Mouse (Mus musculus): ENCODE measurements at regions not wholly inside any gene's neighbourhood (a gene's known extent, or its start where the extent isn't known, plus 50 kb on each side); places are given as distances from the start of the nearest gene placed in this dataset.

DNA sequence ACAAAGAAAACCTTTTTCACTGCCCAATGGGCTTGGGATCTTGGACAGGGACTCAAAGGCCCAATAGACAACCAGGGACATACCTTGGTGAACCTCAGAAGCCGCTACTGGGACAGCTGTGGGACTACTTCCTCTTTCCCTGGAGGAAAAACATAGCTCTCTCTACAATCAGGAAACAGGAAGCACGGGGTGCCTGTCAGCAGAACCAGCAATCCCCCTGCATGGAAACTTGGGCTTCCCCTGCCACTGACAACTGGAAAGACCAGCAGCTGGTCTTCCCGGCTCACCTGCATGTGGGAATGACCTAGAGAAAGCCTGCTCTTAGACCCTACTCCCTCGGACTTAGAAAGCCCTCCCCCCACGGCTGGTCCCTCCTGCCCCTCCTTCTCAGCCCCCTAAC, 70.7 kb downstream of the Ier5 start:
- Histone ChIP-seq H3K36me3 (replicated peaks; ENCODE audit: control insufficient read depth, insufficient read depth, low read depth, low read length) (no peaks in the 10 kb centered on the region), H3K9me3 (replicated peaks; ENCODE audit: control insufficient read depth, low read length) (no peaks in the 10 kb centered on the region), H3K9ac (replicated peaks; ENCODE audit: low read length) (no peak overlapping the region), H3K4me1 (ENCODE audit: control insufficient read depth, insufficient read depth, low read length) (peaks cover 5% of the 10 kb centered on the region), H3K4me2 (ENCODE audit: low read depth, low read length) (no peak overlapping the region), H3K27ac (replicated peaks; ENCODE audit: low read depth, low read length) (no peak overlapping the region), H3K27me3 (ENCODE audit: control insufficient read depth, insufficient read depth, low read length) (no peaks in the 10 kb centered on the region), H3K4me3 (ENCODE audit: low read depth, low read length) (no peak overlapping the region)
- 38% methylated on average over 5 of the region's 5 CpGs for WGBS
- ATAC-seq (replicated peaks; ENCODE audit: insufficient number of reproducible peaks, low FRiP score, low TSS enrichment, low read depth) (no peak), DNase-seq (ENCODE audit: low spot score) (no peak)

DNA sequence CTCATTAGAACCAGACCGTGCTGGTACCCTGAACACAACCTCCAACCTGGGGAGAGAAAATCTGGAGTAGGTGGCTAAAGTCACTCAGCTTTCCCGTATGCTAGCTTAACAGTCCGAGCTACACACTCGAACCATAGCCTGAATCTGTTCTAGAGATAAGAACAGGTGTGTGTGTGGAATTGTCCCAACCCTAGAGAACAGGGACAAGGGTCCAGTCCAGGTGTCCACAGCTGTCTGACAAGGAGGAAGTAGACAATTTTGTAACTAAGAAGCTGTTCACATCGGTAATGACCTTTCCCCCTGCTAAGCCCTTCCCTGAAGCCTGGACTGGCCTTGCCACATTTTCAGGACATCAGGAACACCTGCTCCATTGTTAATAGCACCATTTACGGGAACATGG, 71.3 kb downstream of the Ier5 start:
- H3K36me3 ChIP-seq (replicated peaks; ENCODE audit: control insufficient read depth, insufficient read depth, low read depth, low read length): no peaks in the 10 kb centered on the region
- ATAC-seq (replicated peaks; ENCODE audit: insufficient number of reproducible peaks, low FRiP score, low TSS enrichment, low read depth): no peak
- no peak overlapping the region for H3K27ac ChIP-seq (replicated peaks; ENCODE audit: low read depth, low read length)
- H3K4me1 ChIP-seq (ENCODE audit: control insufficient read depth, insufficient read depth, low read length): peaks cover 5% of the 10 kb centered on the region
- H3K9me3 ChIP-seq (replicated peaks; ENCODE audit: control insufficient read depth, low read length): no peaks in the 10 kb centered on the region
- H3K4me2 ChIP-seq (ENCODE audit: low read depth, low read length): no peak overlapping the region
- H3K4me3 ChIP-seq (ENCODE audit: low read depth, low read length): no peak overlapping the region
- DNase-seq (ENCODE audit: low spot score): no peak
- 62% methylated on average over 6 of the region's 6 CpGs for WGBS
- no peaks in the 10 kb centered on the region for H3K27me3 ChIP-seq (ENCODE audit: control insufficient read depth, insufficient read depth, low read length)
- H3K9ac ChIP-seq (replicated peaks; ENCODE audit: low read length): no peak overlapping the region

DNA sequence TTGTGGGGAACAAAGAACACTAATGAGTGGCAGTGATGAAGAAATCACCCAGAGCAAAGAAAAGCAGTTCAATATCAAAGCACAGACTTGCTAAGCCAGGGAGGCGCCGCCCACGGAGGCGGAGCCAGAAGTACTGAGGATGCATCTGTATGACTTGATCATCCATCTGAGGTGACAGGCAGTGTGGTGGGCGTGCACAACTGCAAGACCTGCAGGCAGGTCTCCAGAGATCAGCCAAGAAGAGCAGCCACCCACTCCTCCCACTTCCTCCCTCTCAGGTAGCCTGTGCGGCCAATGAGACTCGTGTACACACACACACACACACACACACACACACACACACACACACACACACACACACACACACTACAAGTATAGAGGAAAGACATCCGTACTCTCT, 71.9 kb downstream of the Ier5 start:
- Histone ChIP-seq H3K27ac (replicated peaks; ENCODE audit: low read depth, low read length) (no peak overlapping the region), H3K4me1 (ENCODE audit: control insufficient read depth, insufficient read depth, low read length) (peaks cover 5% of the 10 kb centered on the region), H3K36me3 (replicated peaks; ENCODE audit: control insufficient read depth, insufficient read depth, low read depth, low read length) (no peaks in the 10 kb centered on the region), H3K4me2 (ENCODE audit: low read depth, low read length) (no peak overlapping the region), H3K9ac (replicated peaks; ENCODE audit: low read length) (no peak overlapping the region), H3K9me3 (replicated peaks; ENCODE audit: control insufficient read depth, low read length) (no peaks in the 10 kb centered on the region), H3K4me3 (ENCODE audit: low read depth, low read length) (no peak overlapping the region), H3K27me3 (ENCODE audit: control insufficient read depth, insufficient read depth, low read length) (no peaks in the 10 kb centered on the region)
- DNase-seq (ENCODE audit: low spot score): peak; percentile 46
- 0 out of 2 replicates have a peak, but pooled peaks have one; percentile 14 for ATAC-seq (replicated peaks; ENCODE audit: insufficient number of reproducible peaks, low FRiP score, low TSS enrichment, low read depth)
- WGBS: 49% methylated on average over 6 of the region's 8 CpGs

- WGBS: 7% methylated on average over 5 of the region's 5 CpGs
- no peaks in the 10 kb centered on the region for H3K36me3 ChIP-seq (replicated peaks; ENCODE audit: control insufficient read depth, insufficient read depth, low read depth, low read length)
- 0 out of 2 replicates have a peak, but pooled peaks have one; percentile 37 for ATAC-seq (replicated peaks; ENCODE audit: insufficient number of reproducible peaks, low FRiP score, low TSS enrichment, low read depth)
- H3K4me3 ChIP-seq (ENCODE audit: low read depth, low read length): no peak overlapping the region
- no peaks in the 10 kb centered on the region for H3K9me3 ChIP-seq (replicated peaks; ENCODE audit: control insufficient read depth, low read length)
- DNase-seq (ENCODE audit: low spot score): peak; percentile 93
- no peak overlapping the region for H3K4me2 ChIP-seq (ENCODE audit: low read depth, low read length)
- H3K4me1 ChIP-seq (ENCODE audit: control insufficient read depth, insufficient read depth, low read length): peaks cover 5% of the 10 kb centered on the region
- H3K27ac ChIP-seq (replicated peaks; ENCODE audit: low read depth, low read length): no peak overlapping the region
- H3K9ac ChIP-seq (replicated peaks; ENCODE audit: low read length): no peak overlapping the region
- H3K27me3 ChIP-seq (ENCODE audit: control insufficient read depth, insufficient read depth, low read length): no peaks in the 10 kb centered on the region
Observed at GRCm38 (mm10) chr1:155025862-155026478, 73.5 kb downstream of the Ier5 start.

GRCm38 (mm10) chr1:155023324-155023723, 76.1 kb downstream of the Ier5 start:
- Histone ChIP-seq H3K9ac (replicated peaks; ENCODE audit: low read length) (no peak overlapping the region), H3K36me3 (replicated peaks; ENCODE audit: control insufficient read depth, insufficient read depth, low read depth, low read length) (no peaks in the 10 kb centered on the region), H3K4me3 (ENCODE audit: low read depth, low read length) (no peak overlapping the region), H3K4me1 (ENCODE audit: control insufficient read depth, insufficient read depth, low read length) (peaks cover 3% of the 10 kb centered on the region), H3K4me2 (ENCODE audit: low read depth, low read length) (no peak overlapping the region), H3K9me3 (replicated peaks; ENCODE audit: control insufficient read depth, low read length) (no peaks in the 10 kb centered on the region), H3K27me3 (ENCODE audit: control insufficient read depth, insufficient read depth, low read length) (no peaks in the 10 kb centered on the region), H3K27ac (replicated peaks; ENCODE audit: low read depth, low read length) (no peak overlapping the region)
- ATAC-seq (replicated peaks; ENCODE audit: insufficient number of reproducible peaks, low FRiP score, low TSS enrichment, low read depth) (no peak), DNase-seq (ENCODE audit: low spot score) (no peak)
- 71% methylated on average over 11 of the region's 11 CpGs for WGBS

- 98% methylated on average over 3 of the region's 3 CpGs for WGBS
- Histone ChIP-seq H3K4me1 (ENCODE audit: control insufficient read depth, insufficient read depth, low read length) (no peaks in the 10 kb centered on the region), H3K4me3 (ENCODE audit: low read depth, low read length) (no peak overlapping the region), H3K9ac (replicated peaks; ENCODE audit: low read length) (no peak overlapping the region), H3K27me3 (ENCODE audit: control insufficient read depth, insufficient read depth, low read length) (no peaks in the 10 kb centered on the region), H3K4me2 (ENCODE audit: low read depth, low read length) (no peak overlapping the region), H3K27ac (replicated peaks; ENCODE audit: low read depth, low read length) (no peak overlapping the region), H3K36me3 (replicated peaks; ENCODE audit: control insufficient read depth, insufficient read depth, low read depth, low read length) (no peaks in the 10 kb centered on the region), H3K9me3 (replicated peaks; ENCODE audit: control insufficient read depth, low read length) (no peaks in the 10 kb centered on the region)
- no peak for ATAC-seq (replicated peaks; ENCODE audit: insufficient number of reproducible peaks, low FRiP score, low TSS enrichment, low read depth)
- DNase-seq (ENCODE audit: low spot score): no peak
Observed at GRCm38 (mm10) chr1:155015669-155016068, 83.8 kb downstream of the Ier5 start.

DNA sequence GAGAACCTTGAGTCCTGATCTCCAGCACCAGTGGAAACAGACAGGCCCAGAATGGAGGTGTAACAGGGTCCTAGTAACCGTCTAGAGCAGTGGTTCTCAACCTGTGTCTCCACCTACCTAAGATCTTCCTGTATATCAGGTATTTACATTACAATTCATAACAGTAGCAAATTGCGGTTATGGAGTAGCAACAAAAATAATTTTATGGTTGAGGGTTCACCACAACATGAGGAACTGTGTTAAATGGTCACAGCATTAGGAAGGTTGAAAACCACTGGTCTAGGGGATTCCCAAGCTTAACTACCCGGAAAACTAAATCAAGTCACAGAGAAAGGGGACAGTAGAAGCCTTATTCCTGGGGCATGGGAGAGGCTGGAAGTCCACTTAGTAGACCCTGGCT, 84.5 kb downstream of the Ier5 start:
- Histone ChIP-seq H3K9me3 (replicated peaks; ENCODE audit: control insufficient read depth, low read length) (no peaks in the 10 kb centered on the region), H3K27ac (replicated peaks; ENCODE audit: low read depth, low read length) (no peak overlapping the region), H3K9ac (replicated peaks; ENCODE audit: low read length) (no peak overlapping the region), H3K36me3 (replicated peaks; ENCODE audit: control insufficient read depth, insufficient read depth, low read depth, low read length) (no peaks in the 10 kb centered on the region), H3K4me1 (ENCODE audit: control insufficient read depth, insufficient read depth, low read length) (no peaks in the 10 kb centered on the region), H3K4me2 (ENCODE audit: low read depth, low read length) (no peak overlapping the region), H3K27me3 (ENCODE audit: control insufficient read depth, insufficient read depth, low read length) (no peaks in the 10 kb centered on the region), H3K4me3 (ENCODE audit: low read depth, low read length) (no peak overlapping the region)
- DNase-seq (ENCODE audit: low spot score) (no peak), ATAC-seq (replicated peaks; ENCODE audit: insufficient number of reproducible peaks, low FRiP score, low TSS enrichment, low read depth) (no peak)
- WGBS: 85% methylated on average over 3 of the region's 3 CpGs

GRCm38 (mm10) chr1:155013784-155014183, 85.7 kb downstream of the Ier5 start:
- H3K4me2 ChIP-seq (ENCODE audit: low read depth, low read length): no peak overlapping the region
- WGBS: 48% methylated on average over 4 of the region's 4 CpGs
- no peak for ATAC-seq (replicated peaks; ENCODE audit: insufficient number of reproducible peaks, low FRiP score, low TSS enrichment, low read depth)

More at GRCm38 (mm10) chr1:155013784-155014183, 85.7 kb downstream of the Ier5 start:
- Histone ChIP-seq H3K9ac (replicated peaks; ENCODE audit: low read length) (no peak overlapping the region), H3K27ac (replicated peaks; ENCODE audit: low read depth, low read length) (no peak overlapping the region), H3K4me1 (ENCODE audit: control insufficient read depth, insufficient read depth, low read length) (no peaks in the 10 kb centered on the region), H3K36me3 (replicated peaks; ENCODE audit: control insufficient read depth, insufficient read depth, low read depth, low read length) (no peaks in the 10 kb centered on the region), H3K4me3 (ENCODE audit: low read depth, low read length) (no peak overlapping the region), H3K9me3 (replicated peaks; ENCODE audit: control insufficient read depth, low read length) (no peaks in the 10 kb centered on the region), H3K27me3 (ENCODE audit: control insufficient read depth, insufficient read depth, low read length) (no peaks in the 10 kb centered on the region)
- DNase-seq (ENCODE audit: low spot score): no peak

Measured in embryonic facial prominence, embryonic 11.5 days (tissue).